Mouse (Mus musculus) cerebellum, postnatal 36 days (tissue): ENCODE measurements at regions not wholly inside any gene's neighbourhood (a gene's known extent, or its start where the extent isn't known, plus 50 kb on each side); places are given as distances from the start of the nearest gene placed in this dataset.

ENCODE experiments used
- DNase-seq, 2 experiments: peaks; one replicate each; pipeline ENCODE4 v3.0.0; 2021 to 2022; ENCODE audit warnings: mixed read lengths in 2 of 2

- no peak for DNase-seq
These were observed 184.9 kb downstream of the Tle3 start for GRCm38 (mm10) chr9:61557025-61557424.

- DNase-seq = no peak
These were observed 183.0 kb downstream of the Tle3 start for GRCm38 (mm10) chr9:61555173-61555572.

- no peak for DNase-seq
These were observed 182.4 kb downstream of the Tle3 start for GRCm38 (mm10) chr9:61554611-61555010.

GRCm38 (mm10) chr9:61553626-61554025 is 181.5 kb downstream of the Tle3 start:
- DNase-seq = no peak

GRCm38 (mm10) chr9:61551361-61551760 is 179.2 kb downstream of the Tle3 start:
- DNase-seq = no peak

GRCm38 (mm10) chr9:61550326-61550725 is 178.2 kb downstream of the Tle3 start:
- no peak for DNase-seq

- DNase-seq = no peak
These were observed 177.6 kb downstream of the Tle3 start for GRCm38 (mm10) chr9:61549692-61550241.

GRCm38 (mm10) chr9:61537316-61538189 is 165.4 kb downstream of the Tle3 start:
- no peak for DNase-seq

- no peak for DNase-seq
These were observed 161.1 kb downstream of the Tle3 start for GRCm38 (mm10) chr9:61533237-61533636.

- DNase-seq = no peak
These were observed 158.3 kb downstream of the Tle3 start for GRCm38 (mm10) chr9:61530263-61531045.

- DNase-seq = no peak
These were observed 156.2 kb downstream of the Tle3 start for GRCm38 (mm10) chr9:61528286-61528865.

GRCm38 (mm10) chr9:61527491-61528056 is 155.4 kb downstream of the Tle3 start:
- no peak for DNase-seq

GRCm38 (mm10) chr9:61520136-61520535 is 148.0 kb downstream of the Tle3 start:
- no peak for DNase-seq

GRCm38 (mm10) chr9:61517906-61518305 is 145.7 kb downstream of the Tle3 start:
- DNase-seq = no peak

- no peak for DNase-seq
These were observed 139.3 kb downstream of the Tle3 start for GRCm38 (mm10) chr9:61511436-61511835.

GRCm38 (mm10) chr9:61510217-61510893 is 138.2 kb downstream of the Tle3 start:
- DNase-seq = no peak

GRCm38 (mm10) chr9:61509591-61510191 is 137.5 kb downstream of the Tle3 start:
- DNase-seq = no peak

GRCm38 (mm10) chr9:61509091-61509490 is 136.9 kb downstream of the Tle3 start:
- DNase-seq = no peak

- DNase-seq = no peak
These were observed 128.7 kb downstream of the Tle3 start for GRCm38 (mm10) chr9:61500851-61501250.

GRCm38 (mm10) chr9:61492896-61493295 is 120.7 kb downstream of the Tle3 start:
- no peak for DNase-seq

GRCm38 (mm10) chr9:61491131-61491712 is 119.1 kb downstream of the Tle3 start:
- no peak for DNase-seq
